Mouse (Mus musculus) left cerebral cortex, postnatal 14 days (tissue): ENCODE measurements at regions not wholly inside any gene's neighbourhood (a gene's known extent, or its start where the extent isn't known, plus 50 kb on each side); places are given as distances from the start of the nearest gene placed in this dataset.
A peak's percentile ranks its signal among the peaks of the same experiment; 100 is the strongest.

ENCODE experiments used
- DNase-seq, 2 experiments: peaks; one replicate each; pipeline ENCODE4 v3.0.0; 2021 to 2022; ENCODE audit warnings: low spot score in 2 of 2, mixed read lengths in 1 of 2
- intact Hi-C: fragments of 180-260 bp; cut with DNase I; formaldehyde crosslinking; loops from one replicate; pipeline ENCODE4 v1.15.1; 2025

GRCm38 (mm10) chrX:47726285-47726684 is 166.5 kb downstream of the Smarca1 start:
- peak in 1 of 2 experiments; percentile 9 for DNase-seq
- intact Hi-C loops = no loop called here

DNA sequence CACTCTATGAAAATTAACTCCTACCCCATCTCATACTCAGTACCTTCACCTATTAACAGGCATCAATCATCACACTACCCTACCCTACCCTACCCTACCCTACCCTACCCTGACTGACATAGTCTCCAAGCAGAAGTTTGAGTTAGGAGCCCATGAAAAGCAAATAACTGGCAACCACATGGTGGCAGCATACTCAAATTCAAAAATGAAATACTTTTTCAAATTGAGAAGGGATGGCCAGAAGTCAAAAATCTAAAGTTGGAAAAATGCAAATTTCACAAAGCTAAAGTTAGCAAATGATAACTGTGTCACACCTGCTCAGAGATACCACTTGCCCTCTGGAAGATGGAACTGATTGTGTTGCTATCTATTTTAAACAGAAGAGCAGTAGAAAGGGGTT is 189.7 kb downstream of the Smarca1 start:
- peak; percentile 32 to 33 for DNase-seq
- intact Hi-C loops = loop anchor here (5.0 kb wide), 1 partner anchor 119 kb away; no protein-coding TSS in a partner anchor

DNA sequence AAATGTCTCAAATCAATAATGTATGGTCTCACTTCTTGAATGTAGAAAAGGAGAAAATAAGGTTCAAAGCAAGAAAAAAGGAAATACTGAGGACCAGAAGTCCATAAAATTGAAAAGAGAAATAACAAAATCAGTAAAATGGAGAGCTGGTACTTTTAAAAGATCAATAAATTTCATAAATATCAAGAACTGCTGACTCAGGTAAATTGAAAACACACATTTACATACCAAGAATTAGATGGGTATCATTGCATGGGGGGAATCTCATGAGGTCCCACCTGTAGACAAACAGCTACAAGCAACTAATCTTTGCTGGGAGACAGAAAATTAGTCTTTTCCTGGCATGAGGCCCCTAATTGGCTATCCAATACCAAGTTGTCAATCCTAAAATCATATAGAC is 224.0 kb downstream of the Smarca1 start:
- DNase-seq = no peak

GRCm38 (mm10) chrX:47646523-47646922 is 246.3 kb downstream of the Smarca1 start:
- intact Hi-C loops = no loop called here
- no peak for DNase-seq

More for the DNA sequence above, 224.0 kb downstream of the Smarca1 start:
- intact Hi-C loops = no loop called here

GRCm38 (mm10) chrX:47641191-47641590 is 251.6 kb downstream of the Smarca1 start:
- intact Hi-C loops = no loop called here
- DNase-seq = no peak

- no peak for DNase-seq
- intact Hi-C loops = no loop called here
Measured at GRCm38 (mm10) chrX:47638831-47639316, 253.9 kb downstream of the Smarca1 start.

DNA sequence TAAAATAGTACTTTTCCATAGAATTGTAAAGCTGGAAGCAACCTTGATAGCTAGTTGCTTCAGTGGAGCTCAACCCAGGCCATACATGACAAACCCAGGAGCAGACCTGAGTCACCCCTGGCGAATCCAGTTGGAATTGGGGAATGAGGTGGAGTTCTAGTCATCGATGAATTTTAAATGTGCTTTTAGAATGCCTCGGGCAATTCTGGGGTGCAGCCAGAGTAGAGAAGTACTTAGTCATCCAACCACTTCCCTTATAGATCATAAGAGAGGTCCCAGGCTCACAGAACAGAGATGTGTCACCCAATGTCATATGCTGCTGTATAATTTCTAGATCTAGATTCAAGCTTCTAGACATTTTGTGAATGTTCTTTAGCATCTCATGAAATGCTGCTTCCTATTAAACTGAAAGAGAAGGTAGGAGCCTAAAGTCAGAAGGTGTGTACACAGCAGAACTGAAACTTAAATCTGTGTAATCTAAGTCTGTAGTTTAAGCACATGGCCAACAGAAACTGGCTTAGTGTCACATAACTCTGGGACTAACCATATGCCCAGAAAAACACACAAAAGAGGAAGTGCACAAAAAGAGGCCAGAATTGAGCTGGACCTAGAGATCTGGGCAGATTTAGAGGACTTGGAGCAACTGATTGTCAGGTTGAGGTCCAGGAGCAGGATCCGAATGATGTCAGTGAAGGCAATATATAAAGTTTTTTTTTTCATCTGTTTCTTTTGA is 269.7 kb downstream of the Smarca1 start:
- no peak for DNase-seq
- intact Hi-C loops = no loop called here

- intact Hi-C loops = no loop called here
- no peak for DNase-seq
Measured at GRCm38 (mm10) chrX:47612364-47612763, 280.4 kb downstream of the Smarca1 start.
